Mouse (Mus musculus): ENCODE measurements around the gene Sox13. TPM values are rescaled to one million over a fixed set of nuclear protein-coding genes. Genes with fewer than 3 reads are reported as not detected.

Sox13 gene
- polyA plus RNA-seq, 1 experiment: 0.80 TPM

- no peak overlapping the region for H3ac ChIP-seq (ENCODE audit: control insufficient read depth, insufficient read length)
- no peaks in the 10 kb centered on the region for H3K79me2 ChIP-seq (ENCODE audit: control insufficient read depth, insufficient read depth)
- H3K4me3 ChIP-seq: no peak overlapping the region
- H3K27me3 ChIP-seq (ENCODE audit: control insufficient read depth, insufficient read depth, insufficient read length): peaks cover 85% of the 10 kb centered on the region
- no peak overlapping the region for H3K4me2 ChIP-seq (ENCODE audit: low read depth)
- TF ChIP-seq TCF3 (IDR thresholded peaks at IDR 0.05; ENCODE audit: insufficient read length, low read depth): no peak
- no peak for TF ChIP-seq MYOD1 (IDR thresholded peaks at IDR 0.05; ENCODE audit: control insufficient read depth in 1 of 3, insufficient read length in 2 of 3, low read depth in 2 of 3)
- no peak for TF ChIP-seq POLR2A (IDR thresholded peaks at IDR 0.05; ENCODE audit: insufficient read length, low read depth)
- TF ChIP-seq SRF (IDR thresholded peaks at IDR 0.05; ENCODE audit: control insufficient read depth, insufficient read length, low read depth): no peak
- no peak for TF ChIP-seq TCF12 (IDR thresholded peaks at IDR 0.05; ENCODE audit: insufficient read depth, poor library complexity, severe bottlenecking)
- no peak for TF ChIP-seq CEBPB (IDR thresholded peaks at IDR 0.05; ENCODE audit: insufficient read depth, poor library complexity, severe bottlenecking)
- TF ChIP-seq MAX (IDR thresholded peaks at IDR 0.05; ENCODE audit: low read depth): no peak
- no peak for TF ChIP-seq POLR2AphosphoS2 (IDR thresholded peaks at IDR 0.05; ENCODE audit: insufficient read length, low read depth)
- no peak for TF ChIP-seq USF1 (IDR thresholded peaks at IDR 0.05; ENCODE audit: low read depth)
- no peak for TF ChIP-seq REST (IDR thresholded peaks at IDR 0.05; ENCODE audit: insufficient read depth, insufficient read length)
- no peak for TF ChIP-seq E2F4 (IDR thresholded peaks at IDR 0.05; ENCODE audit: insufficient read depth)
- TF ChIP-seq MYOG (IDR thresholded peaks at IDR 0.05; ENCODE audit: control insufficient read depth in 1 of 3, insufficient read depth in 1 of 3, insufficient read length in 2 of 3, low read depth in 2 of 3): no peak
- no peaks in the 10 kb centered on the region for H3K36me3 ChIP-seq (ENCODE audit: control insufficient read depth, insufficient read depth)
Measured at GRCm38 (mm10) chr1:133419178-133419834, 4.9 kb downstream of the Sox13 start.

- Histone ChIP-seq H3K4me2 (ENCODE audit: low read depth) (no peak overlapping the region), H3K27me3 (ENCODE audit: control insufficient read depth, insufficient read depth, insufficient read length) (peaks cover 83% of the 10 kb centered on the region), H3ac (ENCODE audit: control insufficient read depth, insufficient read length) (no peak overlapping the region), H3K36me3 (ENCODE audit: control insufficient read depth, insufficient read depth) (no peaks in the 10 kb centered on the region), H3K4me3 (no peak overlapping the region), H3K79me2 (ENCODE audit: control insufficient read depth, insufficient read depth) (no peaks in the 10 kb centered on the region)
- TF ChIP-seq USF1 (IDR thresholded peaks at IDR 0.05; ENCODE audit: low read depth) (no peak), MAX (IDR thresholded peaks at IDR 0.05; ENCODE audit: low read depth) (no peak), TCF3 (IDR thresholded peaks at IDR 0.05; ENCODE audit: insufficient read length, low read depth) (no peak), MYOG (IDR thresholded peaks at IDR 0.05; ENCODE audit: control insufficient read depth in 1 of 3, insufficient read depth in 1 of 3, insufficient read length in 2 of 3, low read depth in 2 of 3) (no peak), REST (IDR thresholded peaks at IDR 0.05; ENCODE audit: insufficient read depth, insufficient read length) (no peak), MYOD1 (IDR thresholded peaks at IDR 0.05; ENCODE audit: control insufficient read depth in 1 of 3, insufficient read length in 2 of 3, low read depth in 2 of 3) (no peak), CEBPB (IDR thresholded peaks at IDR 0.05; ENCODE audit: insufficient read depth, poor library complexity, severe bottlenecking) (no peak), POLR2AphosphoS2 (IDR thresholded peaks at IDR 0.05; ENCODE audit: insufficient read length, low read depth) (no peak), SRF (IDR thresholded peaks at IDR 0.05; ENCODE audit: control insufficient read depth, insufficient read length, low read depth) (no peak)
Measured at GRCm38 (mm10) chr1:133418164-133418800, 5.9 kb downstream of the Sox13 start.

DNA sequence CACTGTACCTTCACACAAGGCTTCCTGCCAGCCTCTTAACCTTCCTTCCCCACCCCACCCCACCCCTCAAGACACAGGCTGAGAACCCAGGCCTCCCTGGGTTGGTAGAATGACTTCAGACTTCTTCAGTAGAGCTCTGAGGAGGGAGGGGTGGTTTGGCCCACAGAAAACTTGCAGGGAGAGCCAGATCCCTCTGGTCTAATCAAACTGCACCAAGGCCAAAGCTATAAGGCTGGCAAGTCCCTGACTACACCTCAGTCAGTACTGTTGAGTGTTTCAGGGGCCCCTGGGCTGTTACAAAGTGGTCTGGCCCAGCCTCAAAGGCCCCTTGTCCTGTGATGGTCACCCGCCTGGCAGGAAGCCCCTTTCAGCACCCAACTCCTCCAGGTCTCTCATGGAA is 6.6 kb downstream of the Sox13 start:
- Histone ChIP-seq H3ac (ENCODE audit: control insufficient read depth, insufficient read length) (no peak overlapping the region), H3K4me2 (ENCODE audit: low read depth) (no peak overlapping the region), H3K4me3 (no peak overlapping the region), H3K79me2 (ENCODE audit: control insufficient read depth, insufficient read depth) (no peaks in the 10 kb centered on the region), H3K27me3 (ENCODE audit: control insufficient read depth, insufficient read depth, insufficient read length) (peaks cover 75% of the 10 kb centered on the region), H3K36me3 (ENCODE audit: control insufficient read depth, insufficient read depth) (no peaks in the 10 kb centered on the region)
- TF ChIP-seq TCF3 (IDR thresholded peaks at IDR 0.05; ENCODE audit: insufficient read length, low read depth): no peak
- no peak for TF ChIP-seq MYOG (IDR thresholded peaks at IDR 0.05; ENCODE audit: control insufficient read depth in 1 of 3, insufficient read depth in 1 of 3, insufficient read length in 2 of 3, low read depth in 2 of 3)
- TF ChIP-seq POLR2AphosphoS2 (IDR thresholded peaks at IDR 0.05; ENCODE audit: insufficient read length, low read depth): no peak

GRCm38 (mm10) chr1:133417113-133417512 is 7.1 kb downstream of the Sox13 start:
- Histone ChIP-seq H3ac (ENCODE audit: control insufficient read depth, insufficient read length) (no peak overlapping the region), H3K4me3 (no peak overlapping the region), H3K4me2 (ENCODE audit: low read depth) (no peak overlapping the region), H3K27me3 (ENCODE audit: control insufficient read depth, insufficient read depth, insufficient read length) (peaks cover 72% of the 10 kb centered on the region), H3K36me3 (ENCODE audit: control insufficient read depth, insufficient read depth) (no peaks in the 10 kb centered on the region), H3K79me2 (ENCODE audit: control insufficient read depth, insufficient read depth) (no peaks in the 10 kb centered on the region)
- TF ChIP-seq POLR2A (IDR thresholded peaks at IDR 0.05; ENCODE audit: insufficient read length, low read depth) (no peak), CEBPB (IDR thresholded peaks at IDR 0.05; ENCODE audit: insufficient read depth, poor library complexity, severe bottlenecking) (no peak), USF1 (IDR thresholded peaks at IDR 0.05; ENCODE audit: low read depth) (no peak), E2F4 (IDR thresholded peaks at IDR 0.05; ENCODE audit: insufficient read depth) (no peak)

DNA sequence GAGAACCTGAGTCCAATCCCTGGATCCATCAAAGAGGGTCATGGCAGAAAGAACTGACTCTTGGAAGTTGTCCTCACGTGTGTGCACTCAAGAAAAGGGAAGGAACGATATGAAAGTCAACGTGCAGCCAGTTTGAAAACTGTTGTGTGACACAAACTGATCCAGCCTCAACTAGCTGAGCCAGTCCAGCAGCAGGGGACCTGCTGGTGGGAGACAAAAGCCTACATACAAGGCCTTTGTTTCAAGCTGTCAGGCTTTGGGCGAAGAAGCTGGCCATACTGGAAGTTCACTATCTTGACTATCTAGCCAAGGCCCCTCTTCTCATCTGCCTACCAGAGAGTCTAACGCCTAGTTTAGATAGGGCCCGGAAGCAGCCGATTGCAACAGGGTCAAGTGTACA is 7.7 kb downstream of the Sox13 start:
- Histone ChIP-seq H3K79me2 (ENCODE audit: control insufficient read depth, insufficient read depth) (no peaks in the 10 kb centered on the region), H3K4me2 (ENCODE audit: low read depth) (no peak overlapping the region), H3K4me3 (no peak overlapping the region), H3K27me3 (ENCODE audit: control insufficient read depth, insufficient read depth, insufficient read length) (peaks cover 76% of the 10 kb centered on the region), H3ac (ENCODE audit: control insufficient read depth, insufficient read length) (no peak overlapping the region), H3K36me3 (ENCODE audit: control insufficient read depth, insufficient read depth) (no peaks in the 10 kb centered on the region)
- no peak for TF ChIP-seq SRF (IDR thresholded peaks at IDR 0.05; ENCODE audit: control insufficient read depth, insufficient read length, low read depth)
- no peak for TF ChIP-seq USF1 (IDR thresholded peaks at IDR 0.05; ENCODE audit: low read depth)
- TF ChIP-seq MAX (IDR thresholded peaks at IDR 0.05; ENCODE audit: low read depth): no peak
- no peak for TF ChIP-seq POLR2A (IDR thresholded peaks at IDR 0.05; ENCODE audit: insufficient read length, low read depth)
- TF ChIP-seq REST (IDR thresholded peaks at IDR 0.05; ENCODE audit: insufficient read depth, insufficient read length): no peak
- no peak for TF ChIP-seq CEBPB (IDR thresholded peaks at IDR 0.05; ENCODE audit: insufficient read depth, poor library complexity, severe bottlenecking)
- TF ChIP-seq TCF12 (IDR thresholded peaks at IDR 0.05; ENCODE audit: insufficient read depth, poor library complexity, severe bottlenecking): no peak
